ENCODE assay signal across 7 mouse cellular contexts in the genomic region with DNA sequence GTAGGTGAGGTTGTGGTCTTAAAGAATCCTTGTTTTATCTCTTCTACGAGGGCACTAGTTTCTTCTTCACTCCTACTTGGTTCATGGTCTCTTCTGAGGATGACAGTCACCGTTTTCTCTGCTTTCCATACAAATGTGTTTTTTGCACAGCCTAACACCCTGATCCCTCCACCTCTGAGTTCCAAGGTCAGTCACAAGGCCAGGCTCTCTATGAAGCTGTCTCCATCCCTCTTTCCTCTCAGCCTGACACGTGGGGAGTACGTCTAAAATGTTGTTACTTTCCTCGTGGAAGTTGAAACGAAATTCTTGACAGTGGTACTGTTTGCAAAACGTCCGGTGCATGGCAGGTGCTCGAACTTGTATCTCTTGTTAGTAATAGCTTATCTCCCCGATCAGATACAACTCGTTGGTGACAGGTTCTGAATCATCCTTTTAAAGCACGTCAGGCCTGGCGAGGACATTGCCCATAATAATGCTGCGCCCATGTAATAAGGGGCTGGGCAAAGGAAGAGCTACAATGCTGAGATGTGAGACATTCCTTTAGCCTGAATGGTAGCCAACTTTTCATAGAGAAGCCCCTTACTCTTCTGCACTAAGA. TPM values are rescaled to one million over a fixed set of nuclear protein-coding genes. Genes with fewer than 3 reads are reported as not detected.
DNase-seq lines count a peak whose midpoint lies in the region; ATAC-seq and TF ChIP-seq lines count a peak whose summit lies in the region.

No protein-coding gene starts in this region.

- H3K36me3 ChIP-seq in forebrain, embryonic 15.5 days: no peaks in the 10 kb centered on the region
- H3K36me3 ChIP-seq in liver, embryonic 14.5 days (replicated peaks; ENCODE audit: control insufficient read depth, insufficient read depth, low read depth): no peaks in the 10 kb centered on the region

- WGBS in forebrain, embryonic 15.5 days: 26% methylated on average over 14 of the region's 14 CpGs
- WGBS in liver, embryonic 14.5 days (ENCODE audit: insufficient replicate concordance): 23% methylated on average over 14 of the region's 14 CpGs

- H3K4me3 ChIP-seq in forebrain, embryonic 15.5 days: peak overlapping the region; percentile 72
- H3K4me3 ChIP-seq in liver, embryonic 14.5 days (ENCODE audit: insufficient read depth in 1 of 2, low read depth in 2 of 2, low read length in 2 of 2): peak overlapping the region; percentile 59 to 99

- peaks cover 31% of the 10 kb centered on the region for H3K4me1 ChIP-seq in forebrain, embryonic 15.5 days
- H3K4me1 ChIP-seq in liver, embryonic 14.5 days (replicated peaks; ENCODE audit: control insufficient read depth in 2 of 2, insufficient read depth in 2 of 2, low read length in 1 of 2): peaks cover 19 to 26% of the 10 kb centered on the region in 2 experiments

- H3K4me2 ChIP-seq in forebrain, embryonic 15.5 days (replicated peaks): peak overlapping the region; percentile 33
- peak overlapping the region; percentile 72 for H3K4me2 ChIP-seq in liver, embryonic 14.5 days (ENCODE audit: low read depth)

- no peaks in the 10 kb centered on the region for H3K9me3 ChIP-seq in forebrain, embryonic 15.5 days
- no peaks in the 10 kb centered on the region for H3K9me3 ChIP-seq in liver, embryonic 14.5 days (ENCODE audit: control insufficient read depth, low read length)

- TF ChIP-seq EP300 in liver, embryonic 14.5 days (IDR thresholded peaks at IDR 0.05; ENCODE audit: low read depth): no peak

- peak overlapping the region; percentile 1; the same call in 1 of the 2 replicates for H3K9ac ChIP-seq in forebrain, embryonic 15.5 days (replicated peaks)
- H3K9ac ChIP-seq in liver, embryonic 14.5 days (replicated peaks): peak overlapping the region; percentile 13; the same call in 1 of the 2 replicates

- H3K27me3 ChIP-seq in forebrain, embryonic 15.5 days: no peaks in the 10 kb centered on the region
- H3K27me3 ChIP-seq in liver, embryonic 14.5 days (ENCODE audit: control insufficient read depth, insufficient read depth, low read length): no peaks in the 10 kb centered on the region

- H3K27ac ChIP-seq in forebrain, embryonic 15.5 days (replicated peaks): peak overlapping the region; percentile 35; the same call in 1 of the 2 replicates
- no peak overlapping the region for H3K27ac ChIP-seq in liver, embryonic 14.5 days

- peak; percentile 21 for ATAC-seq in forebrain, embryonic 15.5 days (replicated peaks)
- no peak for ATAC-seq in liver, embryonic 14.5 days (ENCODE audit: insufficient read depth)

- no peak for TF ChIP-seq CTCF in liver, embryonic 14.5 days (IDR thresholded peaks at IDR 0.05; ENCODE audit: low read depth)

- DNase-seq in ovary, adult 18-20 months (ENCODE audit: low spot score): peak; percentile 7
- DNase-seq in ovary, postnatal 14 days (ENCODE audit: low spot score): no peak
- no peak for DNase-seq in liver, embryonic 14.5 days (ENCODE audit: low read depth in 3 of 3, low spot score in 3 of 3)
- no peak for DNase-seq in right cerebral cortex, adult 2 months (ENCODE audit: low spot score in 2 of 2)
- no peak for DNase-seq in frontal cortex, adult 2 months (ENCODE audit: extremely low spot score in 1 of 2, low spot score in 1 of 2)
- DNase-seq in adrenal gland, postnatal 10 days: no peak

RNA-seq across cellular contexts. Expression of a gene that starts 0.6 kb away (rescaled TPM):
- polyA plus RNA-seq in forebrain, embryonic 15.5 days (2015; fragmentation: Nextera tagmentation; extraction: Ambion mirVana): 23.8 and 27.7 TPM in 2 replicates
- 3.4 and 4.7 TPM in 2 replicates for polyA plus RNA-seq in liver, embryonic 14.5 days (2012; rRNA removed)
- polyA plus RNA-seq in liver, embryonic 14.5 days (2014; fragmentation: Nextera tagmentation; extraction: Ambion mirVana): 5.5 and 5.6 TPM in 2 replicates
- 44.2 and 44.4 TPM in 2 replicates for polyA plus RNA-seq in frontal cortex, adult 2 months (2012; rRNA removed)
- 10 to 100 TPM; 33.7 to 42.1 TPM for total RNA-seq in adrenal gland, postnatal 10 days (2021)

RNA-seq across cellular contexts. Expression of a gene that starts 33.7 kb away (rescaled TPM):
- polyA plus RNA-seq in forebrain, embryonic 15.5 days (2015; fragmentation: Nextera tagmentation; extraction: Ambion mirVana): 108 and 109 TPM in 2 replicates
- polyA plus RNA-seq in liver, embryonic 14.5 days (2012; rRNA removed): 2.0 and 2.4 TPM in 2 replicates
- polyA plus RNA-seq in liver, embryonic 14.5 days (2014; fragmentation: Nextera tagmentation; extraction: Ambion mirVana): 0.42 and 0.63 TPM in 2 replicates
- polyA plus RNA-seq in frontal cortex, adult 2 months (2012; rRNA removed): 1,510 and 1,726 TPM in 2 replicates
- total RNA-seq in adrenal gland, postnatal 10 days (2021): 10 to 100 TPM in 1 of 2 experiments, 1 to 10 TPM in 1; 3.6 to 15.0 TPM

Comparison
In these comparisons a context has a peak if more than half of its experiments do, and no peak if none do; other contexts are left out.
1. RNA of a gene that starts 33.7 kb away (polyA plus RNA-seq): 1,510 to 1,726 TPM in frontal cortex, adult 2 months and 108 to 109 TPM in forebrain, embryonic 15.5 days; 0.42 to 2.4 TPM in liver, embryonic 14.5 days; every median in the first group is over 10 times any median in the second.